In genomic region chr6:73010073-73010472, GRCm38 (mm10) we compare ENCODE assay signal across 9 mouse cellular contexts. TPM values are rescaled to one million over a fixed set of nuclear protein-coding genes. Genes with fewer than 3 reads are reported as not detected.
A peak's percentile ranks its signal among the peaks of the same experiment; 100 is the strongest.
DNase-seq lines count a peak whose midpoint lies in the region; TF ChIP-seq lines count a peak whose summit lies in the region.
"Had no signal": no experiment of that assay in that cellular context is flagged by ENCODE, and none has a peak within 500 bp of the region (broad histone marks: within the 10 kb centered on the region; RNA-seq: fewer than 3 reads in every experiment).

No protein-coding gene starts in this region.

- no peak overlapping the region for H3K4me3 ChIP-seq in ES-Bruce4 (ENCODE audit: low read depth, low read length)
- H3K4me3 ChIP-seq in gastrocnemius, adult 2 months: no peak overlapping the region
- H3K4me3 ChIP-seq: heart, embryonic 13.5 days had no signal

- no peak overlapping the region for H3K9ac ChIP-seq in ES-Bruce4 (ENCODE audit: low read depth, poor library complexity, severe bottlenecking)
- H3K9ac ChIP-seq: heart, embryonic 13.5 days had no signal

- TF ChIP-seq CTCF in ES-Bruce4 (IDR thresholded peaks at IDR 0.05; ENCODE audit: low read depth, low read length): peak; percentile 94
- TF ChIP-seq CTCF in gastrocnemius, adult 2 months (IDR thresholded peaks at IDR 0.05): peak; percentile 82

- no peaks in the 10 kb centered on the region for H3K9me3 ChIP-seq in ES-Bruce4 (replicated peaks; ENCODE audit: control insufficient read depth, insufficient read depth, low read length, poor library complexity, severe bottlenecking)
- H3K9me3 ChIP-seq: heart, embryonic 13.5 days had no signal

- H3K27me3 ChIP-seq in ES-Bruce4 (ENCODE audit: control insufficient read depth, insufficient read depth, low read length, poor library complexity, severe bottlenecking): no peaks in the 10 kb centered on the region
- H3K27me3 ChIP-seq: heart, embryonic 13.5 days had no signal

- intact Hi-C loops in gastrocnemius, adult 2 months (cut with DNase I): loop anchor here (2.0 kb wide), 1 partner anchor 69 kb away; no protein-coding TSS in a partner anchor

- TF ChIP-seq EP300 in ES-Bruce4 (IDR thresholded peaks at IDR 0.05; ENCODE audit: insufficient read depth, low read depth, low read length): no peak

- WGBS in large intestine, adult 2 months: 31% methylated on average over 6 of the region's 6 CpGs

- no peak overlapping the region for H3K27ac ChIP-seq in ES-Bruce4 (ENCODE audit: insufficient read depth, low read length)
- no peak overlapping the region for H3K27ac ChIP-seq in gastrocnemius, adult 2 months
- H3K27ac ChIP-seq: heart, embryonic 13.5 days had no signal

- no peaks in the 10 kb centered on the region for H3K36me3 ChIP-seq in ES-Bruce4 (ENCODE audit: control insufficient read depth, insufficient read depth, low read length, poor library complexity, severe bottlenecking)
- H3K36me3 ChIP-seq: heart, embryonic 13.5 days had no signal

- H3K4me1 ChIP-seq in ES-Bruce4 (ENCODE audit: control insufficient read depth, insufficient read depth, low read length): no peaks in the 10 kb centered on the region

- peak; percentile 80 for DNase-seq in B cell, adult 2 months
- DNase-seq in c-Kit-positive CD71-positive TER-119-negative erythroid progenitor cells, embryonic 14.5 days (ENCODE audit: low read depth): peak; percentile 22
- DNase-seq in gastrocnemius, adult 2 months: peak; percentile 78
- DNase-seq in large intestine, adult 2 months (ENCODE audit: low read depth, low spot score): peak; percentile 16
- peak; percentile 75 for DNase-seq in lung, postnatal 25 days (ENCODE audit: low spot score)
- peak; percentile 29 for DNase-seq in spleen, adult 12 weeks (ENCODE audit: low spot score)
- no peak for DNase-seq in adipocyte (ENCODE audit: low spot score)

- no peak for TF ChIP-seq POLR2A in ES-Bruce4 (IDR thresholded peaks at IDR 0.05; ENCODE audit: insufficient read depth, low read length)

RNA-seq across cellular contexts. Expression of gene Tmsb10, which starts 51.5 kb away (rescaled TPM):
- 1,250 and 1,380 TPM in 2 replicates for polyA plus RNA-seq in ES-Bruce4 (2011; ENCODE audit: insufficient read depth, insufficient read length, low read depth, missing spikeins)
- total RNA-seq in gastrocnemius, adult 2 months (2021): 10 to 100 TPM; 30.1 to 67.9 TPM
- 95.6 and 115 TPM in 2 replicates for polyA plus RNA-seq in large intestine, adult 2 months (2012; rRNA removed)

Comparison
In these comparisons a context has a peak if more than half of its experiments do, and no peak if none do; other contexts are left out.
1. RNA of gene Tmsb10, which starts 51.5 kb away (polyA plus RNA-seq): 1,250 to 1,380 TPM in ES-Bruce4; 95.6 to 115 TPM in large intestine, adult 2 months; every median in the first group is over 10 times any median in the second.